Mouse (Mus musculus) stomach, embryonic 14.5 days (tissue): ENCODE measurements at regions not wholly inside any gene's neighbourhood (a gene's known extent, or its start where the extent isn't known, plus 50 kb on each side); places are given as distances from the start of the nearest gene placed in this dataset.
A peak's percentile ranks its signal among the peaks of the same experiment; 100 is the strongest.

Source experiments
- ATAC-seq: fragments of 200-750 bp; cut with Nextera tagmentation; 2 replicates; pipeline ENCODE4 v1.8.0; 2017; ENCODE audit warnings: low read depth, moderate TSS enrichment; ENCODE audit not compliant: insufficient number of reproducible peaks, insufficient read depth, low FRiP score
- H3K27ac ChIP-seq: fragments of 300-500 bp; sonication (generic); 2 replicates; pipeline ENCODE4 v1.5.1; 2014; ENCODE audit warnings: mild to moderate bottlenecking, low read length, moderate library complexity, mixed read lengths
- H3K27me3 ChIP-seq: fragments of 300-500 bp; sonication (generic); 2 replicates; pipeline ENCODE4 v1.6.1; 2014; ENCODE audit warnings: low read length, control low read depth, mixed read lengths; ENCODE audit not compliant: control insufficient read depth, insufficient read depth
- H3K36me3 ChIP-seq: fragments of 300-500 bp; sonication (generic); 2 replicates; pipeline ENCODE4 v1.6.1; 2014; ENCODE audit warnings: mild to moderate bottlenecking, control low read depth, low read length, moderate library complexity, mixed read lengths; ENCODE audit not compliant: control insufficient read depth, insufficient read depth
- H3K4me1 ChIP-seq: fragments of 300-500 bp; sonication (generic); 2 replicates; pipeline ENCODE4 v1.6.1; 2014; ENCODE audit warnings: low read length, control low read depth, mixed read lengths; ENCODE audit not compliant: control insufficient read depth, insufficient read depth
- H3K4me2 ChIP-seq: fragments of 300-500 bp; sonication (generic); replicated peaks from 2 replicates; pipeline ENCODE4 v1.6.1; 2014; ENCODE audit warnings: low read depth, low read length, control low read depth
- H3K4me3 ChIP-seq: fragments of 300-500 bp; sonication (generic); 2 replicates; pipeline ENCODE4 v1.5.1; 2014; ENCODE audit warnings: low read depth, low read length, control low read depth
- H3K9ac ChIP-seq: fragments of 300-500 bp; sonication (generic); replicated peaks from 2 replicates; pipeline ENCODE4 v1.6.1; 2014; ENCODE audit warnings: low read depth, mild to moderate bottlenecking, control low read depth, low read length, moderate library complexity, mixed read lengths
- H3K9me3 ChIP-seq: fragments of 300-500 bp; sonication (generic); 2 replicates; pipeline ENCODE4 v1.6.1; 2016; ENCODE audit warnings: low read depth, low read length, control low read depth; ENCODE audit not compliant: control insufficient read depth
- WGBS: fragments of 180-500 bp; shearing (Covaris S2); extraction: QIAGEN DNeasy Blood & Tissue Kit; methylation state at CpG from one replicate; pipeline ENCODE4 v1.1.7; 2014; 5-methylcytosine and 5-hydroxymethylcytosine counted together

DNA sequence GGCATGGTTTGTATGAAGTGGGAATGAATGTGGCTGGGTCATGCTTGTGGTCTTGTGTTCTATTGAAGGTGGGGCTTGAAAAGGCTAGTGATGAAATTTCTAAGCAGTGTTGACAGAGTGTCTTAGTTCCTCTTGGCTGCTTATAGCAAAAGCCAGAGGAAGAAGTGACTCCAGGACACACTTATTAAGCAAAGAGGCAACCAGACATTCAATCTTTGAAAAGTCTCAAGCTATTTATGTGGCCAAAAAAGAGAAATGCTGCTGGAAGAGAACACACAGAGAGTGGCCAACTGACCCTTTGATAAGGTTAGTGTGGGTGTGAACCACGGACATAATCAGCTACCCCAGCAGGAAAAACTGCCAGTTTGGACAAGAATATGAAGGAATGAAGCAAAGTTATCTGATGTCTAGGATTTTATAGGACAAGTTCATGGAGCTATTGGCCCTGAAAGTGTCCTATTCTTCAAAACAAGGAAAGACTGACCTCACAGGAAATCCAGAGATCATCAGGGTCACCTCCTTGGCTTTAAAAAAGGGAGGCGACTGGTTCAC, 104.4 kb upstream of the Nxt1 start:
- Histone ChIP-seq H3K4me1 (no peaks in the 10 kb centered on the region), H3K4me3 (no peak overlapping the region), H3K9me3 (no peaks in the 10 kb centered on the region), H3K27ac (no peak overlapping the region), H3K36me3 (no peaks in the 10 kb centered on the region), H3K4me2 (no peak overlapping the region), H3K27me3 (no peaks in the 10 kb centered on the region), H3K9ac (no peak overlapping the region)
- WGBS: 68% methylated on average over 2 of the region's 2 CpGs
- no peak for ATAC-seq

DNA sequence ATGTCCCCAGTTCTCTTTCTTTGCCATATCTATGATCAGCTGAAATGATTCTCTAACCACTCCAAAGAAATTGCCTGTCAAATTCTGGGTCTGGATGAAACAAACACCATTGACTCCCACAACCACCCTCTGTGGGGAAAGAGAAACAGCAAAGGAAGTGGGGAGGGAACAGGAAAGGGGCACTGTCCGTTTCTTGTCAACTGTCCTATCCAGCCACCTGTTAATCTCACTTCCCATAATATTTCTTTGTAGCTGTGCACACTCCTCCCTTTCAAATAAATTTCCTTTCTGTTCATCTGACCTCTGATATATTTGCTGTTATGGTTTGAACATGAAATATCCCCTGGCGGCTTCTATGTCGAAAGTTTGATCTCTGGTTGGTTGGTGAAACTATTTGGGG, 109.0 kb upstream of the Nxt1 start:
- Histone ChIP-seq H3K9ac (no peak overlapping the region), H3K4me3 (no peak overlapping the region), H3K27me3 (no peaks in the 10 kb centered on the region), H3K9me3 (no peaks in the 10 kb centered on the region), H3K36me3 (no peaks in the 10 kb centered on the region), H3K4me2 (no peak overlapping the region), H3K4me1 (no peaks in the 10 kb centered on the region), H3K27ac (no peak overlapping the region)
- 67% methylated on average over 3 of the region's 3 CpGs for WGBS
- no peak for ATAC-seq

DNA sequence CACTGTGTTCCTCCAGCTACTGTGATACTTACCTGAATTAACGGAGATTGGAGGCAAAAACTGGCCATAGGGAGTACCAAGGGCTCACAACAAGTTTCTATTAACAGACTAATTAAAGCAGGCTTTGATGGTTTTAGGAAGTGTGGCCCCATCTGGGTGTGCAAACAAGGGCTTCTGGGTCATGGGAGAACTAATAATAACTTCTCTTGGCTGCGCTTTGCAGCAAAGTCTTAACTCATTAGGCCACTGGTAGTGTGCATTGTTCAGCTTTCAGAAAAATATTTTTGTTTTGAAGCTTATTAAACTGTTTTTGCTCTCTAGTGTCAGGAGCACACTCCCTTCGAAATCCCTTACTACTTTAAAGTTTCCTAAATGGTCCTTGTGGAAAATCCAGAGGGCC, 110.4 kb upstream of the Nxt1 start:
- ATAC-seq: no peak
- no peak overlapping the region for H3K27ac ChIP-seq
- H3K4me3 ChIP-seq: no peak overlapping the region
- H3K9ac ChIP-seq: no peak overlapping the region
- no peak overlapping the region for H3K4me2 ChIP-seq
- no peaks in the 10 kb centered on the region for H3K4me1 ChIP-seq
- 77% methylated on average over 3 of the region's 3 CpGs for WGBS
- no peaks in the 10 kb centered on the region for H3K27me3 ChIP-seq
- H3K9me3 ChIP-seq: no peaks in the 10 kb centered on the region
- H3K36me3 ChIP-seq: no peaks in the 10 kb centered on the region

DNA sequence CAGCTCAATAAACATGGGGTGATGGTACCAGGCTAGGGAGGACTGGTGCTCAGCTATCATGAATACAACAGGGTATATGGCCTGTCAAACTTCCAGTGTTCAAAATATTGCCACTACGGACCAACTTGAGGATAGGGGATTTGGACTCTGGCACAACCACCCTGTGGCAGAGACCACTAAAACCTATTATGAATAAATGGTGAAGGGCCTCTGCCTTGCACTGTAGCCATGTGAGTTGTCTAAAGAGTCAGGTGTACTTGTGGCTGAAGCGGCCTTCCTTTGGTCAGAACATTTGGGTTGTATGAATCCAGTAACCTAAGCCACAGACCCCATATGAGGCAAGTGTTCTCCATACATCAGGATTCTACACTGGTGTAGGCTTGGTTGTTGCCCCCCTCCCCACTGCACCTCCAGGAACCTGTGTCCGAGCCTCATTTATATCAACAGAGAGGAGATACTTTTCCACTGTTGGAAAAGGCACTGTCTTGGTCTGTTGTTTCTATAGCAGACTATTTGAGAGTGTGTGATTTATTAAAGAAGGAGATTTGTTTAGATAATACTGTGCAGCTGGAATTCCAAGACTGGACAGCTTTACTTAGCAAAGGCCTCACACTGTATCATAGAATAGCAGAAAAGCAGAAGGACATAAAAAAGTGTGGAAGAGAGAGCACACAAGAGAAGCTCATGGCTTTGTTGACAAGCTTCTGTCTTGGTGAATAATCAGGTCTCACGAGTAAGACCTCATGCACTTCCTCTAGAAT, 112.2 kb upstream of the Nxt1 start:
- Histone ChIP-seq H3K4me2 (no peak overlapping the region), H3K9me3 (no peaks in the 10 kb centered on the region), H3K27ac (no peak overlapping the region; the same call in 1 of the 2 replicates), H3K4me3 (no peak overlapping the region), H3K36me3 (no peaks in the 10 kb centered on the region), H3K9ac (no peak overlapping the region), H3K27me3 (no peaks in the 10 kb centered on the region), H3K4me1 (no peaks in the 10 kb centered on the region)
- 55% methylated on average over 4 of the region's 4 CpGs for WGBS
- ATAC-seq: peak; percentile 82; the same call in 1 of the 2 replicates

DNA sequence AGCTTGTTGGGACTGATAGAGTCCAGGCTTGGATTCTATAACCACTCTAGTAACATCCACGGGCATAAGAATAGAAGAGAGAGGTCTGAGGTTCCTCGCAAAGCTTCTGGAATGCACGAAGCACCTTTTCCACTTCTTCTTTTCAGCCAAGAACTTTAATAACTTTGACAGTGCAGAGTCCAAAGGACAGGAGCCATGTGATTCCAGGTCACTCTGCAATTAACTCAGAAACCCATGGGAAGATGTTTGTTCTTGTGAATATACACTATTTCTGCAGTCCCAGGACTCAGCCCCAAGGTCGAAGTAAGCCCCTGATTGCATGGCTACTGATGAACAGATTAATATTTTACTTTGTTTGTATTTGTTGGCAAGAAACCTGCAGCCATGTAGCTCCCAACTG, 113.0 kb upstream of the Nxt1 start:
- no peaks in the 10 kb centered on the region for H3K27me3 ChIP-seq
- H3K4me1 ChIP-seq: no peaks in the 10 kb centered on the region
- H3K27ac ChIP-seq: no peak overlapping the region
- H3K9me3 ChIP-seq: no peaks in the 10 kb centered on the region
- H3K36me3 ChIP-seq: no peaks in the 10 kb centered on the region
- ATAC-seq: no peak
- 85% methylated on average over 4 of the region's 4 CpGs for WGBS
- H3K4me2 ChIP-seq: no peak overlapping the region
- H3K4me3 ChIP-seq: no peak overlapping the region
- H3K9ac ChIP-seq: no peak overlapping the region

DNA sequence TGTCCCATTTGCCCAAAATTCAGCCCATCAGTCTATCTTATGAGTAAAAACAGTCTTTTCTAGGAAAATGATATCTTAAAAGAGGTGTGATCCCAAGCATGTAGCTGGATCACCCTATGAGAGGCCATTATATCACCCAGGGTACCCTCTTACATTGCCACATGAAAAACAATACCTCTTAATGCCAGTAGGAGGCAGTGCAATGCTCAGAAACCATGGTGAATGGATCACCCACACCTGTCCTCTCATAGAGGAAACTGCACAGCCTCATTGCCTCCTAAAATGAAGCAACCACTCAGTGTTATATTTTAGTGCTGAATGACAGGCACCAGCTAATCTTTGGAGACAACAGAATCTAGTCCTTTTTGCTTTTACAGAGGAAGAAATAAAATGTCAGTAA, 114.0 kb upstream of the Nxt1 start:
- ATAC-seq: no peak
- H3K9ac ChIP-seq: no peak overlapping the region
- H3K4me3 ChIP-seq: no peak overlapping the region
- no peaks in the 10 kb centered on the region for H3K4me1 ChIP-seq
- no peaks in the 10 kb centered on the region for H3K27me3 ChIP-seq
- H3K9me3 ChIP-seq: no peaks in the 10 kb centered on the region
- H3K27ac ChIP-seq: no peak overlapping the region
- H3K4me2 ChIP-seq: no peak overlapping the region
- H3K36me3 ChIP-seq: no peaks in the 10 kb centered on the region

DNA sequence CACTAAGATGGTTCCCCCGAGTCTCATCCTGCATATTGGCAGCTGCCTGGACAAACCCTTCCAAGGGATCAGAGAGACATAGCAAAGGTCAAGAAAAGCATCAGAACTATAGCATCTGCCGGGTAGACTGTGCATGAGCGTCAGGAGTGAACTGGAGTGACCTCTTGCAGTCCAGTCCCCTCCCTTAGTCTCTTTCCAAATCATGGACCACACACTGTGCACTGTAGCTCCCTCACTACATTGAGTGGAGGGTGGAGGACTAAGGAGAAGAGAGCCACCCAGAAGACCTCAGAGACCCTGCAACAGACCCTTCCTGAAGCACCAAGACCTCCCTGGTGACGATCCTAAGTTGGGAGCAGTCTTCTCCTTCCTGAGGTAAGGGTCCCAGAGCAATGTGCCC, 107.8 kb upstream of the Cd93 start:
- H3K27ac ChIP-seq: no peak overlapping the region
- no peaks in the 10 kb centered on the region for H3K27me3 ChIP-seq
- H3K4me3 ChIP-seq: no peak overlapping the region
- 80% methylated on average over 4 of the region's 4 CpGs for WGBS
- no peaks in the 10 kb centered on the region for H3K4me1 ChIP-seq
- no peaks in the 10 kb centered on the region for H3K36me3 ChIP-seq
- H3K9ac ChIP-seq: no peak overlapping the region
- ATAC-seq: no peak
- no peaks in the 10 kb centered on the region for H3K9me3 ChIP-seq
- no peak overlapping the region for H3K4me2 ChIP-seq

DNA sequence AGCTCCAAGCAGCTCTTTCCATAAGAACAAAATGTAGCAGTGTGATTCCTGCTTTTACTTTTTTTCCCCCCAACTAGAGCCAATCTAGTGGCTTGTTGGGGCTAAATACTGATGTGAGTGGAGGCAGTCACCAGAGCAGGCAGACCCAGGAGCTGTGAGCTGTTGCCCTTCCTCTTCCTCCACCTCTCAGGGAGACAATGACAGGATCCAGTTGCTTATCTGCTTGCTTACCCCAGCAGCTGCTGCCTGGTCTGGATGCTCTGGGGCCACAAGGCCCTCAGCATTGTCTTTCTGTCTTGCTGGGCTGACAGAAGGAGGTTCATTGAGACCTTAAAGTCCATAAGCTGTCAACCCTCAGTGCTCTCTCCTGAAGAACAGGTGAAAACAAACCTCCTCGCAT, 106.3 kb upstream of the Cd93 start:
- Histone ChIP-seq H3K4me2 (no peak overlapping the region), H3K9ac (no peak overlapping the region), H3K4me3 (no peak overlapping the region), H3K4me1 (no peaks in the 10 kb centered on the region), H3K9me3 (no peaks in the 10 kb centered on the region), H3K27me3 (no peaks in the 10 kb centered on the region), H3K36me3 (no peaks in the 10 kb centered on the region), H3K27ac (no peak overlapping the region)
- no peak for ATAC-seq
- 82% methylated on average over 1 of the region's 1 CpGs for WGBS

DNA sequence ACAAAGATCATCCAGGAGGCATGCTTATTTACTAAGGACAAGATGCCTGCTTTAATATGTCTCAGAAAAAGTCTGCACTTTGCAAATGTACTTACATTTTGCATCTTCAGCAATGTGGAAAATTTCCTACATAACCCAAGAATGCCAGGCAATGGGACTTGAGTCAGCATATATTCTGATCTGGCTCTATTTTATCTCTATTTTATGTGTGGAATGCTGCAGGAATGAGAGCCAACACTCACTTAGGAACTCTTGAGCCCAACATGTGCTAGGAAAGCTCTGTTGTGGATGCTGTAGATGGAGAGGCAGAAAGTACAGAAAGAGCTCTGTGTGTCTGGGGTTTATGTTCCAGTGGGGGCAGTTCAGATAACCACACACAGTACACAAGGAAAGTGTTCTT, 99.0 kb upstream of the Cd93 start:
- Histone ChIP-seq H3K27me3 (no peaks in the 10 kb centered on the region), H3K36me3 (no peaks in the 10 kb centered on the region), H3K9ac (no peak overlapping the region), H3K9me3 (no peaks in the 10 kb centered on the region), H3K4me1 (no peaks in the 10 kb centered on the region), H3K4me3 (no peak overlapping the region), H3K27ac (no peak overlapping the region), H3K4me2 (no peak overlapping the region)
- no peak for ATAC-seq
